Mouse (Mus musculus) C2C12 (cell line): ENCODE results near the gene Ceacam10.

Experiments
- CTCF ChIP-seq: IDR thresholded peaks from one replicate; pipeline ENCODE4 v1.5.1; 2011; ENCODE audit not compliant: control insufficient read depth, insufficient read depth, insufficient read length
- MYOG ChIP-seq: IDR thresholded peaks from one replicate; pipeline ENCODE4 v1.6.1; 2011; ENCODE audit not compliant: control insufficient read depth, insufficient read length; ENCODE audit errors: extremely low read depth
- USF1 ChIP-seq: IDR thresholded peaks from one replicate; pipeline ENCODE4 v1.6.1; 2011; ENCODE audit warnings: low read depth, mild to moderate bottlenecking, control low read depth, moderate library complexity

- TF ChIP-seq MYOG (no peak), USF1 (no peak), CTCF (no peak)
Observed at GRCm38 (mm10) chr7:24773942-24774535, 3.0 kb upstream of the Ceacam10 start.
